Mouse (Mus musculus) CH12.LX (cell line): Measurements from ENCODE around the gene Zfp444.
"Not testable (repeated sequence)": the region's sequence is repeated elsewhere in the genome, so short reads cannot be mapped to it uniquely, and the experiment has no call there.

Experiments
- CTCF ChIP-seq, 2 experiments: IDR thresholded peaks in 1 of 2; conservative IDR thresholded peaks in 1 of 2; 2 replicates each; pipeline ENCODE4 v1.5.1; 2011 to 2012; ENCODE audit warnings: low read depth in 2 of 2, low read length in 2 of 2, improper control_type of control experiment in 1 of 2, inconsistent platforms in 1 of 2, mild to moderate bottlenecking in 1 of 2, moderate library complexity in 1 of 2
- MEF2A ChIP-seq: IDR thresholded peaks from 2 replicates; pipeline ENCODE4 v1.6.1; 2014; ENCODE audit warnings: low read depth, mild to moderate bottlenecking, inconsistent platforms, low read length, improper control_type of control experiment, borderline replicate concordance
- MYC ChIP-seq: IDR thresholded peaks from 2 replicates; pipeline ENCODE4 v1.6.1; 2011; ENCODE audit warnings: low read depth, mild to moderate bottlenecking, improper control_type of control experiment, low read length
- POLR2A ChIP-seq: IDR thresholded peaks from 2 replicates; pipeline ENCODE4 v1.6.1; 2011; ENCODE audit warnings: low read depth, mild to moderate bottlenecking, improper control_type of control experiment, low read length
- TCF12 ChIP-seq: IDR thresholded peaks from 2 replicates; pipeline ENCODE4 v1.6.1; 2014; ENCODE audit warnings: low read depth, mild to moderate bottlenecking, inconsistent platforms, low read length, improper control_type of control experiment

DNA sequence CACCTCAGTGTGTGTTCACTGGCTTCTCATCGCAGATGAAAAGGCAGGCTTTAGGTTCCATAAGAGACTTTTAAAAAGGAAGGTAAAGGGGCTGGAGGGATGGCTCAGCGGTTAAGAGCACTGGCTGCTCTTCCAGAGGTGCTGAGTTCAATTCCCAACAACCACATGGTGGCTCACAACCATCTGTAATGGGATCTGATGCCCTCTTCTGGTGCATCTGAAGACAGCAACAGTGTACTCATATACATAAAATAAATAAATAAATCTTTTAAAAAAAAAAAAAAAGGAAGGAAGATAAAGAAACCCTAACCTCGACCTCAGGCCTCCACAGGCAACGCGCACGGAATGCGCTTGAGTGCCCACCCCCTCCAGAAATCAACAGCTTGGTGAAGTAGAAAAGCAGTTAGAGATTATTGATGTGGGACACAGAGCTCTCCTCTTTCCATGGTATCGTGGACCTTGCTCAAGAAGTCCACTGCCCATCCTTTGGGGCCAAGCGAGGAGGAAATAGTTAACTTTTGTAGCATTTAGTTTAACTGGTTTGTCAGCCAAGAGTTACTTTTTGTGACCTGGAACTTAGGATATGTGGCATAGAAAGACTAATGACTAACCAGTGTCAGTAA, 2.5 kb downstream of the Zfp444 start:
- TF ChIP-seq CTCF (conservative IDR thresholded peaks at IDR 0.05 in 1 of 2, IDR thresholded peaks at IDR 0.05 in 1 of 2; ENCODE audit: low read depth in 2 of 2, low read length in 2 of 2), result peak in 1 of 2 experiments; percentile 44; a peak in 2 of 4 replicates
- TF ChIP-seq MEF2A, POLR2A, TCF12, MYC: not testable (repeated sequence)
